Mouse (Mus musculus) limb, embryonic 10.5 days (tissue): ENCODE data around the gene Glipr2. TPM values are rescaled to one million over a fixed set of nuclear protein-coding genes. Genes with fewer than 3 reads are reported as not detected.

Experiments used
- DNase-seq: peaks from one replicate; pipeline ENCODE4 v3.0.0-alpha.2; 2017; ENCODE audit warnings: low spot score
- H3K27ac ChIP-seq: fragments of 300-500 bp; sonication (generic); 2 replicates; pipeline ENCODE4 v1.5.1; 2016; ENCODE audit warnings: mild to moderate bottlenecking
- H3K27me3 ChIP-seq: fragments of 300-500 bp; sonication (generic); 2 replicates; pipeline ENCODE4 v1.6.1; 2016; ENCODE audit warnings: low read depth, mild to moderate bottlenecking; ENCODE audit not compliant: poor library complexity, severe bottlenecking
- H3K36me3 ChIP-seq: fragments of 300-500 bp; sonication (generic); 2 replicates; pipeline ENCODE4 v1.6.1; 2016; ENCODE audit warnings: mild to moderate bottlenecking, moderate library complexity
- H3K4me1 ChIP-seq: fragments of 300-500 bp; sonication (generic); 2 replicates; pipeline ENCODE4 v1.6.1; 2016
- H3K4me3 ChIP-seq: fragments of 300-500 bp; sonication (generic); 2 replicates; pipeline ENCODE4 v1.5.1; 2016; ENCODE audit warnings: mild to moderate bottlenecking, moderate library complexity
- H3K9me3 ChIP-seq: fragments of 300-500 bp; sonication (generic); replicated peaks from 2 replicates; pipeline ENCODE4 v1.6.1; 2016; ENCODE audit warnings: mild to moderate bottlenecking
- WGBS: fragments of 180-500 bp; shearing (Covaris S2); methylation state at CpG from one replicate; pipeline ENCODE4 v1.1.7; 2016; 5-methylcytosine and 5-hydroxymethylcytosine counted together
- polyA plus RNA-seq: library from polyadenylated mRNA; unstranded; fragments of >200 nt; fragmentation: Nextera tagmentation; extraction: Ambion mirVana; gene quantifications from 2 replicates; pipeline ENCODE4 v1.2.1, GENCODE M21; 2016

Glipr2 gene
- polyA plus RNA-seq, 1 experiment from 2014 or later: 44.7 TPM

- 93% methylated on average over 11 of the region's 11 CpGs for WGBS
- Histone ChIP-seq H3K9me3 (no peaks in the 10 kb centered on the region), H3K27me3 (no peaks in the 10 kb centered on the region), H3K27ac (no peak overlapping the region), H3K4me3 (no peak overlapping the region), H3K36me3 (no peaks in the 10 kb centered on the region), H3K4me1 (no peaks in the 10 kb centered on the region)
- peak; percentile 21 for DNase-seq
These were observed 35.9 kb downstream of the Glipr2 start for GRCm38 (mm10) chr4:43993072-43993471.

GRCm38 (mm10) chr4:43994342-43994741 is 37.1 kb downstream of the Glipr2 start:
- H3K4me1 ChIP-seq: no peaks in the 10 kb centered on the region
- whole genome bisulfite sequencing: 74% methylated on average over 2 of the region's 2 CpGs
- no peaks in the 10 kb centered on the region for H3K27me3 ChIP-seq
- H3K4me3 ChIP-seq: no peak overlapping the region
- no peaks in the 10 kb centered on the region for H3K9me3 ChIP-seq
- no peak overlapping the region for H3K27ac ChIP-seq
- no peak for DNase-seq
- no peaks in the 10 kb centered on the region for H3K36me3 ChIP-seq

GRCm38 (mm10) chr4:44003622-44004021 is 46.4 kb downstream of the Glipr2 start:
- H3K4me3 ChIP-seq: no peak overlapping the region
- H3K36me3 ChIP-seq: no peaks in the 10 kb centered on the region
- no peaks in the 10 kb centered on the region for H3K9me3 ChIP-seq
- WGBS: 91% methylated on average over 6 of the region's 6 CpGs
- no peaks in the 10 kb centered on the region for H3K4me1 ChIP-seq
- no peaks in the 10 kb centered on the region for H3K27me3 ChIP-seq
- DNase-seq: no peak
- H3K27ac ChIP-seq: no peak overlapping the region

GRCm38 (mm10) chr4:44004126-44004525 is 46.9 kb downstream of the Glipr2 start, which contains the start of gene Clta:
Gene Clta, plus strand, starts transcription at chr4:44004452.
- WGBS: 91% methylated on average over 5 of the region's 5 CpGs
- no peak for DNase-seq
- Histone ChIP-seq H3K4me1 (no peaks in the 10 kb centered on the region), H3K27me3 (no peaks in the 10 kb centered on the region), H3K36me3 (no peaks in the 10 kb centered on the region), H3K27ac (no peak within 1 kb of the TSS), H3K4me3 (no peak within 1 kb of the TSS), H3K9me3 (no peaks in the 10 kb centered on the region)

- WGBS: 71% methylated on average over 3 of the region's 3 CpGs
- no peak for DNase-seq
- H3K27ac ChIP-seq: no peak overlapping the region
These were observed 47.6 kb downstream of the Glipr2 start for GRCm38 (mm10) chr4:44004623-44005409.

DNA sequence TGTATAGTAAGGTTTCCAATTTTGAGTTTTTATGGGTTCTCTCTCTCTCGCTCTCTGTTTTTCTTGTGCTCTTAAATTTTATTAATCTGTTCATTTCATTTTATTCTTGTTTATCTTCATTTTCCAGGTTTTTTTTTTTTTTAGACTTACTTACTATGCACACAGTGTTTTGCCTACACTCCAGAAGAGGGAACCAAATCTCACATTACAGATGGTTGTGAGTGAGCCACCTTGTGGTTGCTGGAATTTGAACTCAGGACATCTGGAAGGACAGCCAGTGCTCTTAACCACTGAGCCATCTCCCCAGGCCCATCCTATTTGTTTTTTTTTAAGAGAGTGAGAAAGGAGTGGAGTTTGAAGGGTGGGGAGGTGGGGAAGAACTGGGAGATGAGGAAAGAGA is 53.0 kb downstream of the Glipr2 start:
- Histone ChIP-seq H3K9me3 (no peaks in the 10 kb centered on the region), H3K27me3 (no peaks in the 10 kb centered on the region), H3K4me3 (no peak overlapping the region), H3K4me1 (peaks cover 20% of the 10 kb centered on the region), H3K27ac (no peak overlapping the region), H3K36me3 (no peaks in the 10 kb centered on the region)
- 90% methylated on average over 1 of the region's 1 CpGs for WGBS
- no peak for DNase-seq

More at GRCm38 (mm10) chr4:44004623-44005409, 47.6 kb downstream of the Glipr2 start:
- Histone ChIP-seq H3K27me3 (no peaks in the 10 kb centered on the region), H3K36me3 (no peaks in the 10 kb centered on the region), H3K4me3 (no peak overlapping the region), H3K9me3 (no peaks in the 10 kb centered on the region), H3K4me1 (no peaks in the 10 kb centered on the region)

GRCm38 (mm10) chr4:44010893-44011292 is 53.7 kb downstream of the Glipr2 start:
- DNase-seq: no peak
- WGBS: 43% methylated on average over 2 of the region's 2 CpGs

GRCm38 (mm10) chr4:44011799-44012198 is 54.6 kb downstream of the Glipr2 start:
- Histone ChIP-seq H3K4me3 (peak overlapping the region; percentile 77), H3K27me3 (no peaks in the 10 kb centered on the region), H3K36me3 (peaks cover 15% of the 10 kb centered on the region), H3K27ac (peak overlapping the region; percentile 85), H3K9me3 (no peaks in the 10 kb centered on the region), H3K4me1 (peaks cover 20% of the 10 kb centered on the region)
- DNase-seq: no peak
- 80% methylated on average over 3 of the region's 3 CpGs for WGBS

More at GRCm38 (mm10) chr4:44010893-44011292, 53.7 kb downstream of the Glipr2 start:
- H3K27ac ChIP-seq: no peak overlapping the region
- peaks cover 20% of the 10 kb centered on the region for H3K4me1 ChIP-seq
- H3K27me3 ChIP-seq: no peaks in the 10 kb centered on the region
- peaks cover 6% of the 10 kb centered on the region for H3K36me3 ChIP-seq
- no peak overlapping the region for H3K4me3 ChIP-seq
- no peaks in the 10 kb centered on the region for H3K9me3 ChIP-seq

- WGBS: under 1% methylated on average over 77 of the region's 77 CpGs
- peak overlapping the region; percentile 85 for H3K27ac ChIP-seq
- peak overlapping the region; percentile 77 for H3K4me3 ChIP-seq
- H3K9me3 ChIP-seq: no peaks in the 10 kb centered on the region
- H3K36me3 ChIP-seq: peaks cover 20% of the 10 kb centered on the region
- H3K27me3 ChIP-seq: no peaks in the 10 kb centered on the region
- peak; percentile 92 for DNase-seq
- H3K4me1 ChIP-seq: peaks cover 20% of the 10 kb centered on the region
These were observed 55.5 kb downstream of the Glipr2 start for GRCm38 (mm10) chr4:44012376-44013367.

DNA sequence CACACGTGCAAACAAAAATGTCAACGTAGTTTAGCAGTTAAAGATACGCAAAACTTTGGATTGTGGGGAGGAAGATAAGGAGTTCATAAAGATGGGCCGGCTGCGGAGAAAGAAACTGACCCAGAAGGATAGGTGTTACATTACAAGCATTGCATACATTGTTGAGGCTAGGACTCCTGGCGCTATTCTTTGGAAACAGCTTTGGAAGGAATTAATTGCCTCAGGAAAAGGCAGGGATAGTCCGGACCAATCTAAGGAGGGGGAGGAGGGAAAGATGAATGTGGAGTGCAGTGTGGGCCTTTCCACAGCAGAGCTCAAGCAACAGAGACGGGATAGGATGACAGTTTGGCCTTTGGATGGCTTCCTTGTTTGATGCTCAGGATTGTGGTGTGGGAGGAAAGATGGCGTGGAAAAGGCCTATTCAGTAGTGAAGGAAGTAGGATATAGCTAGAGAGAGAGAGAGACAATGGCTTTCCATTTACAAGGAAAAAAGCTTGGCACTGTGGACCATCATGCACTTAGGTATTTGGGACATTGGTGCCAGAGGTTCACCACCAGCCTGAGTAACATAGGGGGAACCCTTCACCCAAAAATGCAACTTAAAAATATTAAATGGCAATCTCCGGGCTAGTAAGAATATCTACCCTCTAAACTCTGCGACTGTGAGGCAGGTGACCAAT is 56.3 kb downstream of the Glipr2 start:
- Histone ChIP-seq H3K4me1 (peaks cover 20% of the 10 kb centered on the region), H3K27me3 (no peaks in the 10 kb centered on the region), H3K27ac (peak overlapping the region; percentile 85), H3K9me3 (no peaks in the 10 kb centered on the region), H3K36me3 (peaks cover 26% of the 10 kb centered on the region), H3K4me3 (peak overlapping the region; percentile 77)
- WGBS: 30% methylated on average over 11 of the region's 11 CpGs
- DNase-seq: no peak

DNA sequence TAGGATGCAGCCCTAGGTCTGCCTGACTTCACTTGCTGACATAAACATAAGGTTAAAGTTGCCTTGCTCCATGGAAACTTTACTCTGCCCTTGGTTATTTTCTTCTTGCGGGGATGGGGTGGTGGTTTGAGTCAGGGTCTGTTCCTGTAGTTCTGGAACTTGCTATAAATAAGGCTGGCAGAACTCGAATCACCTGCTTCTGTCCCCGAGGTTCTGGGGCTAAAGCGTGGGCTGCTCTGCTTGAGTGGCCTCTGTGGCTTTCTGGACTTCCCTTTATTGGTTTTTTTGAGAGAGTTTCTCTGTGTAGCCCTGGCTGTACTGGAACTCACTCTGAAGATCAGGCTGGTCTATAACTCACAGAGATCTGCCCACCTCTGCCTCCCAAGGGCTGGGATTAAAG is 58.9 kb downstream of the Glipr2 start:
- Histone ChIP-seq H3K27me3 (no peaks in the 10 kb centered on the region), H3K36me3 (peaks cover 51% of the 10 kb centered on the region), H3K4me3 (no peak overlapping the region), H3K27ac (no peak overlapping the region), H3K9me3 (no peaks in the 10 kb centered on the region), H3K4me1 (peaks cover 20% of the 10 kb centered on the region)
- DNase-seq: no peak
- 92% methylated on average over 4 of the region's 4 CpGs for WGBS

GRCm38 (mm10) chr4:44016791-44017190 is 59.6 kb downstream of the Glipr2 start:
- Histone ChIP-seq H3K36me3 (peaks cover 59% of the 10 kb centered on the region), H3K4me1 (peaks cover 20% of the 10 kb centered on the region), H3K9me3 (no peaks in the 10 kb centered on the region), H3K27ac (no peak overlapping the region), H3K4me3 (no peak overlapping the region), H3K27me3 (no peaks in the 10 kb centered on the region)
- no peak for DNase-seq
- 95% methylated on average over 12 of the region's 12 CpGs for WGBS
